Mouse (Mus musculus): Measurements from ENCODE around the gene Gm20503. TPM values are rescaled to one million over a fixed set of nuclear protein-coding genes. Genes with fewer than 3 reads are reported as not detected.

Gene Gm20503
- total and polyA plus RNA-seq, 3 experiments, result 3.3 TPM; not detected in 2

Other genes with a start within 250 kb of the Gm20503 start
- 0.10 TPM in 1 of 2 replicates, not detected in the other for gene Olfr267, start 215.5 kb upstream of the Gm20503 start, total RNA-seq (2012; rRNA removed)
- under 1 TPM in 1 of 2 experiments, not detected in 1; 0.08 TPM for gene Olfr267, start 215.5 kb upstream of the Gm20503 start, polyA plus RNA-seq (2012; ENCODE audit: insufficient read depth in 1 of 2, insufficient read length in 2 of 2, low read depth in 1 of 2, low replicate concordance in 2 of 2, missing spikeins in 1 of 2)
- gene Ecpas, start 90.5 kb upstream of the Gm20503 start, total RNA-seq (2012; rRNA removed), result 37.8 and 52.1 TPM in 2 replicates
- gene Ecpas, start 90.5 kb upstream of the Gm20503 start, polyA plus RNA-seq (2012; ENCODE audit: insufficient read depth in 1 of 2, insufficient read length in 2 of 2, low read depth in 1 of 2, low replicate concordance in 2 of 2, missing spikeins in 1 of 2), result 100 to 1,000 TPM in 1 of 2 experiments, 10 to 100 TPM in 1; 57.6 to 161 TPM
- not detected in 2 replicates for gene Zkscan16, start 59.6 kb upstream of the Gm20503 start, total RNA-seq (2012; rRNA removed)
- gene Zkscan16, start 59.6 kb upstream of the Gm20503 start, polyA plus RNA-seq (2012; ENCODE audit: insufficient read depth in 1 of 2, insufficient read length in 2 of 2, low read depth in 1 of 2, low replicate concordance in 2 of 2, missing spikeins in 1 of 2), result not detected
- 11.7 and 14.7 TPM in 2 replicates for gene Ptgr1, start 16.1 kb upstream of the Gm20503 start, total RNA-seq (2012; rRNA removed)
- 10 to 100 TPM in 1 of 2 experiments, not detected in 1; 20.6 TPM for gene Ptgr1, start 16.1 kb upstream of the Gm20503 start, polyA plus RNA-seq (2012; ENCODE audit: insufficient read depth in 1 of 2, insufficient read length in 2 of 2, low read depth in 1 of 2, low replicate concordance in 2 of 2, missing spikeins in 1 of 2)
- gene Dnajc25, start 8.1 kb upstream of the Gm20503 start, total RNA-seq (2012; rRNA removed), result 6.2 and 6.6 TPM in 2 replicates
- gene Dnajc25, start 8.1 kb upstream of the Gm20503 start, polyA plus RNA-seq (2012; ENCODE audit: insufficient read depth in 1 of 2, insufficient read length in 2 of 2, low read depth in 1 of 2, low replicate concordance in 2 of 2, missing spikeins in 1 of 2), result 10 to 100 TPM in 1 of 2 experiments, not detected in 1; 11.8 TPM
- gene Gng10, start 31.9 kb downstream of the Gm20503 start, total RNA-seq (2012; rRNA removed), result 54.0 and 59.1 TPM in 2 replicates
- 10 to 100 TPM in 1 of 2 experiments, not detected in 1; 51.2 TPM for gene Gng10, start 31.9 kb downstream of the Gm20503 start, polyA plus RNA-seq (2012; ENCODE audit: insufficient read depth in 1 of 2, insufficient read length in 2 of 2, low read depth in 1 of 2, low replicate concordance in 2 of 2, missing spikeins in 1 of 2)
- not detected in 2 replicates for gene AI481877, start 135.8 kb downstream of the Gm20503 start, total RNA-seq (2012; rRNA removed)
- gene AI481877, start 135.8 kb downstream of the Gm20503 start, polyA plus RNA-seq (2012; ENCODE audit: insufficient read depth in 1 of 2, insufficient read length in 2 of 2, low read depth in 1 of 2, low replicate concordance in 2 of 2, missing spikeins in 1 of 2), result under 1 TPM in 1 of 2 experiments, not detected in 1; 0.01 TPM
- gene Ugcg, start 186.0 kb downstream of the Gm20503 start, total RNA-seq (2012; rRNA removed), result 39.1 and 45.4 TPM in 2 replicates
- 10 to 100 TPM in 1 of 2 experiments, not detected in 1; 30.8 TPM for gene Ugcg, start 186.0 kb downstream of the Gm20503 start, polyA plus RNA-seq (2012; ENCODE audit: insufficient read depth in 1 of 2, insufficient read length in 2 of 2, low read depth in 1 of 2, low replicate concordance in 2 of 2, missing spikeins in 1 of 2)